Mouse (Mus musculus) frontal cortex, postnatal 25 days (tissue): ENCODE results near the gene Fancc.

Experiments
- DNase-seq, 2 experiments: peaks; one replicate each; pipeline ENCODE4 v3.0.0; 2022; ENCODE audit warnings: low spot score in 2 of 2

The Fancc gene

GRCm38 (mm10) chr13:63261676-63262075 is 235.4 kb downstream of the Fancc start:
- DNase-seq = no peak

GRCm38 (mm10) chr13:63260753-63261631 is 236.1 kb downstream of the Fancc start:
- DNase-seq = no peak

DNA sequence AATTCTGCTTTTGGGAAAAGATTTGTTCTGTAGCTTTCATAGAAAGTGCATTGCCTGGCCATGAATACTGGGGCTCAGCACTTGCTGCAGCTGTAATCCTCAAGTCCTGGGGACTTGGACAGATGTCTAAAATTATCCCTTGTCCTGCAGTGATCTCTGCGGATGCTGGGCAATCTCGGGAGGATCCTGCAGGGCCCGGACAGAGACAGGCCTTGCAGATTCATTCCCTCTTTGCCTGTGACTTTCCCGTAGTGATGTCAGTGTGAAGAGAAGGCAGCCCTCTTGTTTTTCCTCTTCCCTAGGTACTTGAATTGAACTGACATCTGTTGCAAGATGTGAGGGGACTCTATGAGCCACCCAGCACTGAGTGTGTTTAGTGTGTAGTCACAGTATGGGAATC is 236.9 kb downstream of the Fancc start:
- DNase-seq = no peak

- no peak for DNase-seq
Observed at GRCm38 (mm10) chr13:63258671-63259070, 238.4 kb downstream of the Fancc start.

DNA sequence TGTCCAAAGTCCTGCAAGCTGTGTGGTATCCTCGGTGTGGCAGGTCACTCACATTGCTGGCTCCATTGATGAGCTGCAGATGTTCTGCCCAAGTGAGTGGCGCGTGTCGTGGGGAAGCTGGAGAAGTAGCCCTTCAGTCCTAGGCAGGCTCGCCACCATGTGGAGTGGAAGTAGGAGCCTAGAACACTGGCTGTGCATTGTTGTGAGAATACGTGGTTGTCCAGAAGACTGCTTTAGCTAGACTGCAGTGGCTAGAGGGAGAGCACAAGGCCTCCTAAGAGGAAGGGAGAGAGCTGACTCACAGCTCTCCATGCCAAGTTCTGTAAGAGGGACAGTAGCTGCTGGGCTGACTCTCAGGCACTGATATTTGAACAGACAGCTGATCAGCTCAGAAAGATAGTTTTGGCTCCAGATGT is 238.9 kb downstream of the Fancc start:
- DNase-seq = no peak

GRCm38 (mm10) chr13:63256807-63257206 is 240.3 kb downstream of the Fancc start:
- DNase-seq = no peak

- no peak for DNase-seq
Observed at GRCm38 (mm10) chr13:63256146-63256545, 240.9 kb downstream of the Fancc start.

DNA sequence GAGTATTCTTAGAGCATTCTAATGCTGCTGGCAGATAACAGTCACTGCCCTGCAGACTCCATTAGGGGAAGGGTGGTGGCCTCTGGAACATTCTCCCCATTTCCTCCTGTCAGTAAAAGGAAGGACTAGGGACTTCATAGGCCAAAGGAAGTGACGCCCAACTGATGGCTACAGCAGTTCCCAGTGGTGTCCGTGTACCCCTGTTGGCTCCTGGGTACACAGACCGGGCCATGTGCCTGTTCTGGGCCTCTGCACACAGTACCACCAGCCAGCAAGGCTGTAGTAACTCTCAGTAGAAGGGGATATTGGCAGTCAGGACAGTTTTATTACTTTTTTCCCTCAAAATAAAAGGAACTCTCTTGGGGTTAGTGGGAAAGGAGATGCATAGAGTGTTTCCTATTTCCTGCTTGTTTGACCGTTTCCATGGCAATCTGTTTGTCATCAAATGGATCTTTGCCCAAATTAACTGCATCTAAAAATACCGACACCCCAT is 241.5 kb downstream of the Fancc start:
- DNase-seq = no peak

DNA sequence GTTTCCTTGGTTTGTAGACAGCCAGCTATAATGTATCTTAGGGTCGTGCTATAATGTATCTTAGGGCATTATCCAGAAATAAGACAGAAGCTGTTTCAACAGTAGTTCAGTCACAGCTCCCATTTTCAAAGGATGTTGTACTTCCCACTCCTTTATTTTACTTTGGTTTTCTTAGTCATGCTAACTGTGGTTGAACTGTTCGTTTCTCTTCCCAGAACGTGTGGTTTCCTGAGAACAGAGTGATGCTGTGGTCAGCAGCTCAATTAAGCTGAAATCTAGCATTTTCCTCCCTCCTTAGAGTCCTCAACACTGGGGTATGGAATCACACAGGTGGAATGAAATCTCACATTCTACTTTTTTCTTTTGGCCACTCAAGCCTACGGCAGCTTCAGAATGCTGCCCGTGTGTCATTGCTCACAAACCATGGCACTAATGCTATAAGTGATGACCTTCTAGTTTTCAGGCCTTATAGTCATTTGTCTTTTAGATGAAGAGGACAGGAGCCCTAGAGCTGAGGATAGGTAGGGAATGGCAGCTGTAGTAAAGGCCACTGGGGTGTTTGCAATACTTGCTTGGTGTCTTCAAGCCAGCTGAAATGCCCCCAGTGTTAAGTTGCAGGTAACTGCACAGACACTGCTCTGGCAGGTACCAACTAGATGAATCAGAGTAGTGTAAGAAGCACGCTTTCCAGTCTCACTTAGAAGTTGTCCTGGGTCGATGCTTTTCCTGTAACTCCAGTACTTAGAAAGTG is 243.0 kb downstream of the Fancc start:
- no peak for DNase-seq

- DNase-seq = no peak
Observed at GRCm38 (mm10) chr13:63253147-63253546, 243.9 kb downstream of the Fancc start.

DNA sequence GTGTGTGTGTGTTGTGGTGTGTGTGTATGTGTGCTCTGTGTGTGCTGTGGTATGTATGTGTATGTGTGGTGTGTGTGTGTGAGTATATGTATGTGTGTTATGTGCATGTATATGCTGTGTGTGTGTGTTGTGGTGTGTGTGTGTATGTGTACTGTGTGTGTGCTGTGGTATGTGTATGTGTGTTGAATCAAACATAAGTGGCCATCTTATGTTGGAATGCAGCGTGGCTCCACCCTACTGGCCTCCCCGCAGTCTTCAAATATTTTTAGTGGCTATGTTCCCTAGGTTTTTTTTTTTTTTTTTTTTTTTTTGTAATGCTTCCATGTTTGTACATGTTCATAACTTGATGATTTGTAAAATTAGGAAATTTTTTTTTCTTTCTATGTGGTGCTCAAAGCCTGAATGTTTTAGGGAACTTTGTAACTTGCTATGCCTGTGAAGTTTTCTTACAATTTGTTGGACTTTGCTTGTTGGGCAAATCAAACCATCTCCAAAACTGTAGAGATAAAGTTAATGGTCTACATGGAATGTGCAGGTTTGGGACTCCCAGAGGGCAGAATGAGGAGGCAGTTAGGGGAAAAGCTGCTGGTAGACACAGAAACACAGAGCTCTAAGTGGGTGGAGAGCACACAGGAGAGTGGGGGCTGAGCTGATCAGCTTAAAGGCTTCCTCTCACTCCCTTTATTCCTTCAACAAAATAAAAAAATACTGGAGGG is 244.6 kb downstream of the Fancc start:
- no peak for DNase-seq

- no peak for DNase-seq
Observed at GRCm38 (mm10) chr13:63251118-63251889, 245.8 kb downstream of the Fancc start.

- no peak for DNase-seq
Observed at GRCm38 (mm10) chr13:63250441-63250980, 246.6 kb downstream of the Fancc start.

DNA sequence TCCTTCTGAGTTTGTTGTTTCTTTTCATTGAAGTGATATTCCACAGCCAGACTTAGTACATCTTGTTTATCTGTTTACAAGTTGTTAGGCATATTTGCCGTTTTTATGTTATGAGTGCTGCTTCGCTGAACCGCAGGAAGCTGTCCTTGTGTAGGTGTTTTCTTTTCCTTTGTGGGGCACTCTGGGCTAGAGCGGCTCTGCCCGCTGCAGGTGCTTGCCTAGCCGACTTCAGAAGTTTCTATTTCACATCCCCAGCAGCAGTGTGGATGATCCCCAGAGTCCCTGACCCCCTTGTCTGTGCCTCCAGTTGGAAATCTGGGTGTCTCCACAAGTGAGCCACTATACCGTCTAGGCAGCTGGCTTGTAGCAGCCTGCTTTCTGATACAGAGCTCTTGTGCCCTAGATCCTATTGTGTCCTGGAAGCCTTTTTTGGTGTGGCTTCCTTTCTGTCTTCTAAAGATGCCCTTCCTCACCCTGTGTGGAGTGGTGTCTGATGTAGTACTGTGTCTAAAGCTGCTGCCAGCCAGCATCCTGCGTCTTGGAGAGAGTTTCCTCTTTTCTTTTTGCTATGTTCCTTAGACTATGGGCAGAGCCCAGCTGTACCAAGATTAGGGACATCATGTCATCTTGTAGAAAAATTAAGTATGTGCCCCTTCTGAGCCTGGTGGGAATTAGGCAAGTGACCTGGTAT is 247.2 kb downstream of the Fancc start:
- no peak for DNase-seq

GRCm38 (mm10) chr13:63249171-63249570 is 247.9 kb downstream of the Fancc start:
- no peak for DNase-seq

DNA sequence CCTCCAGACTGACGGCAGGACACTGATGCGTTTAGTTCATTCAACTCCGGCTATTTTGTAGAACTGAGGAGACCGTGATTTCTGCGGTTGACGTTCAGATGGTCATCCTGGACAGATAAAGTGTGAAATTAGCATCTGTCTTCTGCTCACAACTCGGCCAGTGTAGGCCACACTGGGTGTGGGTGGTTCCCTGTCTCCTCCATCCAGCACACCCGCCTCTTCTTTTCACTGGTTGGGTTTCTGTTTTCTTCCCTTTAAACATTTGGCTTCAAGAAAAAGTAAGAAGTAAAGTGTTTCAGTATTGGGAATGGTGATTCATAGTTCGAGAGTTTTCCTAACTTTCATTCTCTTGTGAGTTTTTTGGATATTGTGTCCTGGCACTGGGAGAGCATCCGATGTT is 248.8 kb downstream of the Fancc start:
- no peak for DNase-seq

DNA sequence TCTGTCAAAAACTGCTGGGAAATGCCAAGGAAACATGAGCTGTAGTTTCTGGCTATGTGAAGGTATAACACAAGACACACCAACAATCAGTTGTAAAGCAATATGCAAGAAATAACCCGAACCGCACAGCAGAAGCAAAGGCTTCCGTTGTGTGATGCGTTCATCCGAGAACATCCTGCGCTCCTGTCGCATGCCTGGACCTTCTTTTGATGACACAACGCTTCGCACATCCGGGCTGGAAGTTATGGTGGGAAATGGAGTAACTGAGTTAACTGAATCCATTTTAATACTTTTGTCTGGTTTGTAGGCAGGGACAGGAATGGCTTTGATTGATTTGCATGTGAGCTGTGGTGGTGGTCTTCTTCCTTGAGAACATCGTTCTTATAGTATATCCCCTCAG is 249.4 kb downstream of the Fancc start:
- DNase-seq = no peak

GRCm38 (mm10) chr13:63247041-63247440 is 250.0 kb downstream of the Fancc start:
- DNase-seq = no peak

GRCm38 (mm10) chr13:63246332-63246940 is 250.6 kb downstream of the Fancc start:
- no peak for DNase-seq

- DNase-seq = no peak
Observed at GRCm38 (mm10) chr13:63245812-63246211, 251.3 kb downstream of the Fancc start.
